Mouse (Mus musculus): ENCODE data around the gene Slc41a2.

DNA sequence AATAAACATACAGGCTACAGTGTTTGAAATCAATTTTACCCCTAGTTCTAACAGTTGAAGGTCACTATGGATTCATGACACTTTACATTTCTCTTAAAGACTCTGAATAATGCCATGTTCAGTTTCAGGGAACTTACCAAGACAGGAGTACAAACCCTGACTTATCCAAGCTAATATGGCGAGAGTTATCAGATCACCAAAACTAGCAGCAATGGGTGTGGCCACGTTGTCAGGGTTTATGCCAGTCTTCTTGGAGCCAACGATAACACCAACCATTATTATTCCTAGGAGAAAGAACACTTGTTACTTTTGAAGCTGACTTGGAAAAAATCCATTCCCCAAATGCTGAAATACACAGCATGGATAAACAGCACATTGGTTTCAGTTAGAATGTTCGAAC is 40.7 kb downstream of the Slc41a2 start:
- TF ChIP-seq CTCF (IDR thresholded peaks at IDR 0.05; ENCODE audit: low read depth) (no peak), EP300 (IDR thresholded peaks at IDR 0.05; ENCODE audit: low read depth) (no peak)

All from liver, embryonic 14.5 days (tissue).